Mouse (Mus musculus) CD4-positive, CD25-positive, alpha-beta regulatory T cell, adult 2 months (primary cell): ENCODE measurements around the gene Pglyrp1.
"Not testable (repeated sequence)": the region's sequence is repeated elsewhere in the genome, so short reads cannot be mapped to it uniquely, and the experiment has no call there.

Experiments used
- DNase-seq: peaks from one replicate; pipeline ENCODE4 v3.0.0-alpha.2; 2012; ENCODE audit warnings: low read depth, low spot score

The Pglyrp1 gene

GRCm38 (mm10) chr7:18871031-18871430 lies at the start of gene Pglyrp1:
Gene Pglyrp1, plus strand, starts transcription at chr7:18871331.
- DNase-seq: not testable (repeated sequence)

- no peak for DNase-seq
Measured at GRCm38 (mm10) chr7:18821507-18821906, 49.6 kb upstream of the Pglyrp1 start, which contains the start of gene Psg17. Gene Psg17, minus strand, starts transcription at chr7:18821607.

DNA sequence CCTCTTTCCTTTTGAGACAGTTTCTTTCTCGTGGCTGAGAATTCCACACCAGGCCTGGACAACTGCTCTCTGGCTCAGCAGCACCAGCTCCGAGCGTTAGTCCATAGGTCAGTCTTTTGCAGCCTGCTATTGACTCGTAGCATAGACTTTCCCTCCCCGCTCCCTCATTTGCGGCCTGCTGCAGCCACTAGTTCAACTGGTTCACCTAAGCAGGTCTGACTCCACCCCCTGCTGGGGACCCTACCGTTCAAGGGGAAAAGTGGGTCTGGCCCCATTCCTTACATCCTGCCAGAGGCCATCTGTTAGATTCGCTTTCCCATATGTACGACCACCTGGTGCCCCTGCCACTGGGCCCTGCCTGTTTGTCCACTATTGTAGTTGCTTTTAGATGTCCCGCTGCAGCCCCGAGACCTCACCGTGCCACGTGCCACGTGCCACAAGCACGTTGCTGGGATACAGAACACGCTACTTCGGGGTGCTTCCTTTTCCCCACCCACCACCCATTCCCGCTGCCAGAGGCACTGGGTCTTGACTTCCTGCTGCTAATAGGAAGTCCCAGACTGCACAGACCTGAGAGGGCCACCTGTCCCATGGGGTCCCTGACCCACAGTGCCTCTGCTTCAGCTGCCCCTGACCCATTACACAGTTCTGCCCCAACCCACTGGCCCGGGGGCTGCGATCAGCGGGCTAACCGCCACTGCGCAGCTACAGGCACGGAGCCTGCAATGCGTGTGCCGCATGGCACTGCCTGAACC lies 43.2 kb upstream of the Pglyrp1 start:
- DNase-seq: no peak

DNA sequence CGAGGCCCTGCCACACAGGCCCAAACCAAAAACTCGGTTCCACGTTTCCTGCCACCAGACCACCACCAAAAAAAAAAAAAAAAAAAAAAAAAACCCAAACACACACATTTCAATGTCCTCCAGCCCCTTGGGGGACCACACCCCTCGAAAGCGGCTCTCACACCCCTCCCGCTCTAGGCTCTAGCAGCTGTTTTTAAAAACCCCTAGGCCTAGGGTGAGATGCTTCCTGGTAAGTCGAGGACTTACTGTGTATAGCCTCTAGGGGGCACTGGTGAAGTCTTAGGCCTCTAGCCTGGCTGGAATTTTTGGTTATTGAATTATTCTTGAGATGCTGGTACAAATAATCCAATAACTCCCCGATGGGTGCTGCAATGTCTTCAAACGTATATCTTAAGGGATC lies 42.5 kb upstream of the Pglyrp1 start:
- peak; percentile 32 for DNase-seq

DNA sequence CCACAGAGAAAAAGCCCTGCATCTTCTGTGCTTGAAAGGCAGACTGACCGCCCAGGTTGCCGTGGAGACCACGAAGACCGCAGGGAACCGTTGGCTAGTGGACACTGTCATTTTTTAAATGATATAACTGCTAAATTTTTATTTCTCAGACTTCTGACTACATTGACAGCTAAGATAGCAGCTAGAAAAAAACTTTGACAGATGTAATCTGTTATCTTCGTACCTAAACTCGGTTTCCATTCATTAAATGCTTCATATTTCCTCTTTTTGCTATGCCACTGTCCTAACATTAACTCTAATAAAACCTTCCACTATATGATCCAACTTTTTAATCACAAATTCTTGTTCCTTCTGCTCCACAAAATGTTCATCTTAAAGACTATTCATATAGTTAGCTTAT lies 41.6 kb upstream of the Pglyrp1 start:
- no peak for DNase-seq

- DNase-seq: no peak
Measured at GRCm38 (mm10) chr7:18832298-18832697, 38.8 kb upstream of the Pglyrp1 start.

- peak; percentile 15 for DNase-seq
Measured at GRCm38 (mm10) chr7:18839865-18840264, 31.3 kb upstream of the Pglyrp1 start, which contains the start of gene Mill2. Gene Mill2, plus strand, starts transcription at chr7:18839966.

- DNase-seq: peak; percentile 63
Measured at GRCm38 (mm10) chr7:18840386-18841173, 30.6 kb upstream of the Pglyrp1 start.

GRCm38 (mm10) chr7:18841174-18841567 lies 30.0 kb upstream of the Pglyrp1 start:
- DNase-seq: no peak

GRCm38 (mm10) chr7:18844811-18845210 lies 26.3 kb upstream of the Pglyrp1 start:
- DNase-seq: no peak

DNA sequence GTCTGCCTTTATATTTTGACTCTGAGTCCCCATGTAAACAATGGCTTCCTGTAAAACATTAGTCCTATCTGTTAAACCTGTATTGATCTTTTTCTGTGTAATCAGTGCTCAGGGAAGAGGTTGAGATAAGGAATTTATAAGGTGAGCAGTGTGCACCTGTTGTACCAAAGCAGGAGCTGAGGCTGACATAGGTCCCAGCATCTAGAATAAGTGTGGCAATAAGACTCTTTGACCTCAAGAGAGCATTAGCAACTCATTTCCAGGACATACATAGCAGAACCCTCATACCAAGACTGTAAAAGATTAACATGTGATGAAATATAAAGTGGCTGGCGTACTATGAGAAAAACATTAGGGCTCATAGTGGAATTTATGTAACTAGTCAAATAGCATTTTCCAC lies 22.7 kb upstream of the Pglyrp1 start:
- DNase-seq: no peak

- DNase-seq: no peak
Measured at GRCm38 (mm10) chr7:18858310-18858916, 12.7 kb upstream of the Pglyrp1 start.

DNA sequence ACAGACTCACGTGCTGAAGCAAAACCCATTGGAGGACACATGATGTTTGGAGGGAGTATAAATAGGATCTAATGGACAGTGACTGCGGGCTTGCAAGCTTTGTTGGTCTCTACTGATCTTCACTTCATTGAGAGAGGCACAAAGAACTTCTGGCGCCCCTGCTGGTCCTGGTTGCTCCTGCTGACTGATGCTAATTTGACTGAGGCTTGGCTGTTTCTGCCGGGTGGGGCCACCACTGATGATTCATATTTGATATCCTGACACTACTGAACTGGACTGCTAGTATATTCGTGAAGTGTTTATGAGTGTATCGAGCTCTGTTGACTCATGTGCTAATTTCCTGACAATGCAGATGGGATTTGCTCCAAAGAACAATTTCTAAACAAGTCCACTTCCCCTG lies 8.3 kb upstream of the Pglyrp1 start:
- DNase-seq: no peak

- DNase-seq: no peak
Measured at GRCm38 (mm10) chr7:18868491-18868890, 2.6 kb upstream of the Pglyrp1 start.

GRCm38 (mm10) chr7:18872014-18872802 lies 1.1 kb downstream of the Pglyrp1 start:
- no peak for DNase-seq

GRCm38 (mm10) chr7:18872816-18873215 lies 1.7 kb downstream of the Pglyrp1 start:
- no peak for DNase-seq

- peak; percentile 92 for DNase-seq
Measured at GRCm38 (mm10) chr7:18873253-18873652, 2.1 kb downstream of the Pglyrp1 start.

- DNase-seq: no peak
Measured at GRCm38 (mm10) chr7:18875372-18875771, 4.2 kb downstream of the Pglyrp1 start.

DNA sequence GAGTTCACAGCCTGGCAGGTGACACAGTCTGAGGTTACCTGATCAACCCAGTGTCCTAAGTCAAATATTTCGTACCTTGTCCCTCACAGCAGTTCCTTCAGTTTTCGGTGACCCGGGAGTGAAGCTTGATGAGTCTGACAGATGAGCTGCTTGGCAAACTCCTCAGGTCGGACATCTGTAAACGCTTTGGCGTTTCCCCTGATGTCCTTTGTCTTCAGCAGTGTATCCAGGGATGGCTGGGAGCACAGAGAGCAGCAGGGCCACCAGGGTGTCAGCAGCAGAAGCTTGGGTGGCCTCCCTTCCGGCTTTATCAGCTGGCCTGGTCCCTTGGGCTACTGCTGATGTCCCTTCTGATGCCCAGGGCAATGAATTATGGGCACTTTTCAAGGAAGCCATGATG lies 7.6 kb downstream of the Pglyrp1 start:
- no peak for DNase-seq

DNA sequence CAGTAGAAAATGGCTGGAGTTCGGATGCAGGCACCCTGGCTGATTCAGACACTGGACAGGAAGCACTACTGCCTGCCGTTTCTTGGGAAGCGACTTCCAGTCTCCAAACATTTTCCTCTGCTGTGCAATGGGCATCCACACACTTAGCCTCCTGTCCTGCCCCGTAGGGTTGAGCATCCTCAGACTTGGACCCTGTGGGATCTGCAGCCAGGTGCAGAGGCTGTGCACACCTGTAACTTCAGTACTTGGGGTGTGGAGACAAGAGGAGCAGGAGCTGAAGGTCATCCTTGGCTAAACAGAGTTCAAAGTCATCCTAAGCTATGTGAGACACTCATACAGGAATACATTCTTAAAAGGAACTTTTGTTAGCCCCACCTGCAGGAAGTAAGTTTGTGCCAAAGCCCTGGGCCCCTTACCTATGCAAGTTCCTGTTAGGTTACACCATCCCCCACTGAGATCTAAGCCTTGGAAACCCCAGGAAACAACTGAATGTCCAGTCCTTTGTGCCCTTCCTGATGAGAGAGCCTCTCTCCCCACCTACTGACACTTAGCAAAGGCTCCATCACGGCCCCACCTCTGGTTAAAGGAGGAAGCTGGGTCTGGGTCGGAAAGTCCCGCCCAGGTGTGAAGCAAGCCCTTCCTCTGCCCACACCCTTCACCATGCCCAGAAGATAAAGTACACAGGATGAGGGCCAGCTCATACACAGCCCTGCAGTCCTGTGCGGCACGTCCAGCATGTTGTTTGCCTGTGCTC lies 13.0 kb downstream of the Pglyrp1 start:
- DNase-seq: peak; percentile 60
